Mouse (Mus musculus) ES-Bruce4 (cell line): ENCODE data around the gene Lmcd1. TPM values are rescaled to one million over a fixed set of nuclear protein-coding genes. Genes with fewer than 3 reads are reported as not detected.

Experiments used
- H3K27ac ChIP-seq: 2 replicates; pipeline ENCODE4 v1.5.1; 2012; ENCODE audit warnings: low read length, inconsistent platforms; ENCODE audit not compliant: insufficient read depth
- H3K27me3 ChIP-seq: 2 replicates; pipeline ENCODE4 v1.6.1; 2012; ENCODE audit warnings: mild to moderate bottlenecking, low read length, inconsistent platforms; ENCODE audit not compliant: control insufficient read depth, poor library complexity, insufficient read depth, severe bottlenecking
- H3K36me3 ChIP-seq: 2 replicates; pipeline ENCODE4 v1.6.1; 2012; ENCODE audit warnings: inconsistent platforms, mild to moderate bottlenecking, low read length, moderate library complexity; ENCODE audit not compliant: control insufficient read depth, poor library complexity, insufficient read depth, severe bottlenecking
- H3K4me1 ChIP-seq: one replicate; pipeline ENCODE4 v1.8.1; 2011; ENCODE audit warnings: low read length; ENCODE audit not compliant: control insufficient read depth, insufficient read depth
- H3K4me3 ChIP-seq: 2 replicates; pipeline ENCODE4 v1.5.1; 2011; ENCODE audit warnings: low read depth, mild to moderate bottlenecking, low read length
- H3K9ac ChIP-seq: 2 replicates; pipeline ENCODE4 v1.6.1; 2012; ENCODE audit warnings: low read depth, mild to moderate bottlenecking, inconsistent platforms; ENCODE audit not compliant: poor library complexity, severe bottlenecking
- H3K9me3 ChIP-seq: replicated peaks from 2 replicates; pipeline ENCODE4 v1.6.1; 2012; ENCODE audit warnings: mild to moderate bottlenecking, low read length, inconsistent platforms; ENCODE audit not compliant: control insufficient read depth, poor library complexity, insufficient read depth, severe bottlenecking
- CTCF ChIP-seq: IDR thresholded peaks from one replicate; pipeline ENCODE4 v1.8.1; 2011; ENCODE audit warnings: low read depth, low read length
- EP300 ChIP-seq: IDR thresholded peaks from 2 replicates; pipeline ENCODE4 v1.6.1; 2011; ENCODE audit warnings: low read depth, low read length; ENCODE audit not compliant: insufficient read depth
- POLR2A ChIP-seq: IDR thresholded peaks from one replicate; pipeline ENCODE4 v1.8.1; 2011; ENCODE audit warnings: low read length; ENCODE audit not compliant: insufficient read depth
- polyA plus RNA-seq: library from polyadenylated mRNA; stranded (reverse); fragments of >200 nt; gene quantifications from 2 replicates; pipeline ENCODE4 v1.2.4, GENCODE M21; 2011; ENCODE audit warnings: low read depth; ENCODE audit not compliant: missing spikeins, insufficient read depth, insufficient read length

Gene Lmcd1
- polyA plus RNA-seq, 1 experiment = not detected

GRCm38 (mm10) chr6:112309330-112309938, 35.9 kb downstream of the Lmcd1 start:
- H3K27me3 ChIP-seq = no peaks in the 10 kb centered on the region
- H3K9ac ChIP-seq = no peak overlapping the region
- H3K4me1 ChIP-seq = no peaks in the 10 kb centered on the region
- H3K4me3 ChIP-seq = no peak overlapping the region
- H3K27ac ChIP-seq = no peak overlapping the region
- H3K9me3 ChIP-seq = no peaks in the 10 kb centered on the region; the same call in 1 of the 2 replicates
- no peaks in the 10 kb centered on the region for H3K36me3 ChIP-seq
- TF ChIP-seq CTCF = no peak
- TF ChIP-seq EP300 = no peak
- TF ChIP-seq POLR2A = no peak

- Histone ChIP-seq H3K36me3 (no peaks in the 10 kb centered on the region), H3K4me3 (no peak overlapping the region), H3K4me1 (no peaks in the 10 kb centered on the region), H3K9me3 (no peaks in the 10 kb centered on the region; the same call in 1 of the 2 replicates), H3K9ac (no peak overlapping the region), H3K27me3 (no peaks in the 10 kb centered on the region), H3K27ac (no peak overlapping the region)
- TF ChIP-seq EP300 (no peak), POLR2A (no peak), CTCF (no peak)
These were observed 37.8 kb downstream of the Lmcd1 start for GRCm38 (mm10) chr6:112311385-112311784.

- no peak for TF ChIP-seq POLR2A
- no peak for TF ChIP-seq CTCF
- no peak for TF ChIP-seq EP300
- Histone ChIP-seq H3K4me3 (no peak overlapping the region), H3K4me1 (no peaks in the 10 kb centered on the region), H3K9ac (no peak overlapping the region), H3K36me3 (no peaks in the 10 kb centered on the region), H3K27me3 (no peaks in the 10 kb centered on the region; the same call in 1 of the 2 replicates), H3K27ac (no peak overlapping the region), H3K9me3 (no peaks in the 10 kb centered on the region)
These were observed 45.9 kb downstream of the Lmcd1 start for GRCm38 (mm10) chr6:112319449-112319848.

- H3K9ac ChIP-seq = no peak overlapping the region
- no peaks in the 10 kb centered on the region for H3K4me1 ChIP-seq
- no peak overlapping the region for H3K4me3 ChIP-seq
- H3K27ac ChIP-seq = no peak overlapping the region
- H3K36me3 ChIP-seq = no peaks in the 10 kb centered on the region
- no peaks in the 10 kb centered on the region; the same call in 1 of the 2 replicates for H3K27me3 ChIP-seq
- H3K9me3 ChIP-seq = no peaks in the 10 kb centered on the region
- TF ChIP-seq CTCF = no peak
- no peak for TF ChIP-seq POLR2A
- no peak for TF ChIP-seq EP300
These were observed 47.1 kb downstream of the Lmcd1 start for GRCm38 (mm10) chr6:112320679-112321078.

- Histone ChIP-seq H3K4me3 (no peak overlapping the region), H3K27me3 (no peaks in the 10 kb centered on the region; the same call in 1 of the 2 replicates), H3K36me3 (no peaks in the 10 kb centered on the region), H3K9ac (no peak overlapping the region), H3K9me3 (no peaks in the 10 kb centered on the region), H3K4me1 (no peaks in the 10 kb centered on the region), H3K27ac (no peak overlapping the region)
- TF ChIP-seq CTCF (no peak), EP300 (no peak), POLR2A (no peak)
These were observed 49.4 kb downstream of the Lmcd1 start for GRCm38 (mm10) chr6:112322916-112323315.

GRCm38 (mm10) chr6:112325213-112325612, 51.7 kb downstream of the Lmcd1 start:
- Histone ChIP-seq H3K27ac (no peak overlapping the region), H3K9me3 (no peaks in the 10 kb centered on the region), H3K27me3 (no peaks in the 10 kb centered on the region), H3K4me1 (no peaks in the 10 kb centered on the region), H3K36me3 (no peaks in the 10 kb centered on the region), H3K4me3 (no peak overlapping the region), H3K9ac (no peak overlapping the region)
- TF ChIP-seq CTCF = no peak
- no peak for TF ChIP-seq POLR2A
- no peak for TF ChIP-seq EP300
